Mouse (Mus musculus) gastrocnemius, adult 2 months (tissue): ENCODE measurements around the gene Gm40193. TPM values are rescaled to one million over a fixed set of nuclear protein-coding genes. Genes with fewer than 3 reads are reported as not detected.
"Not testable (repeated sequence)": the region's sequence is repeated elsewhere in the genome, so short reads cannot be mapped to it uniquely, and the experiment has no call there.

ENCODE experiments used
- DNase-seq: peaks from one replicate; pipeline ENCODE4 v3.0.0; 2022
- H3K27ac ChIP-seq: fragments of 200-600 bp; 2 replicates; pipeline ENCODE4 v1.8.1; 2022; ENCODE audit warnings: mild to moderate bottlenecking
- H3K4me3 ChIP-seq: fragments of 200-600 bp; 2 replicates; pipeline ENCODE4 v1.8.1; 2022; ENCODE audit warnings: mild to moderate bottlenecking, moderate library complexity
- CTCF ChIP-seq: fragments of 200-600 bp; IDR thresholded peaks from 2 replicates; pipeline ENCODE4 v1.8.1; 2022; ENCODE audit warnings: antibody characterized with exemption, mild to moderate bottlenecking, moderate library complexity
- intact Hi-C: fragments of 180-260 bp; cut with DNase I; formaldehyde crosslinking; loops from one replicate; pipeline ENCODE4 v1.15.1; 2025
- long read RNA-seq, 2 experiments: library from polyadenylated mRNA; stranded (forward); transcript quantifications; one replicate each; pipeline ENCODE4 v2.0.0; 2021
- total RNA-seq, 2 experiments: library from RNA; stranded (reverse); gene quantifications; 2 replicates each; pipeline ENCODE4 v1.2.3; 2021

The Gm40193 gene
- total RNA-seq: not detected
- long read RNA-seq, experiment 1: 0 reads
- long read RNA-seq, experiment 2: 0 reads

DNA sequence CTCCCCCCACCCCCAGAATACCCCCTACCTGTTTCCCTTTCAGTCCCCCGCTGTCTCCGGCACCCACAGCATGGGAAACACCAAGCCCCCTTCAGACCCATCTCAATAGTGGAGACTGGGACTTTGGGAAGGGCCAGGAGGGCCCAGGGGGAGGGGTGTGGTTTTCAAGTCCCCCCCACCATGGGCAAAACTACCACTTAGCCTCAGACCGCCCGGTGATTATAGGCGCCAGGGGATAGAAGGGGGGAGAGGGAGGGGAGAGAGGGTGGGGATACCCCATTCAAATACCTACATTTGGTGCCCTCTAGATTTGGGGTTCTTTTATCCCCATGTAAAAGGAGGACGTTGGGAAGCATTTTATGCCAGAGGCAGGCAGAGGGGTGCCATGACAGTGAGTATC, at the start of gene Gm40193:
Gene Gm40193, minus strand, starts transcription at position 101 of the 400 bp plus-strand sequence.
- DNase-seq: no peak
- intact Hi-C loops: no loop called here
- Histone ChIP-seq H3K27ac (no peak within 1 kb of the TSS), H3K4me3 (no peak within 1 kb of the TSS)
- no peak for TF ChIP-seq CTCF

DNA sequence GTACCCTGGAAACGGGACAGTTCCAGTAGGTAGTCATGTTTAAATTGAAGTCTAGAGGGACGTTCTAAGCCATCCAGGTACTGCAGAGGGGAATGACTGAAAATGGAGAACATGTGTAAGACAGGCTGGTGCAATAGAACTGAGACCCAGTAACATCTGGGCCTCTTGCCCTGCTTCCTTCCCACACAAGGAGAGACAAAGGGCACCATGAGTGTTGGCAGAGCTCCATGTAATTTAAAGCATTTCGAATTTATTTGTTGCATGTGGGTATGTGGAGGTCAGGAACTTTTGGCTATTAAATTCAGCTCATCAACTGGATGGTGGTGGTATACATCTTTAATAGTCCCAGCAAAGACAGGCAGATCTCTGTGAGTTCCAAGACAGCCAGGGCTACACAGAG, 49.5 kb upstream of the Gm40193 start:
- DNase-seq: no peak
- no peak overlapping the region for H3K4me3 ChIP-seq
- intact Hi-C loops: no loop called here
- H3K27ac ChIP-seq: peak overlapping the region; percentile 57; the same call in 1 of the 2 replicates
- TF ChIP-seq CTCF: no peak

DNA sequence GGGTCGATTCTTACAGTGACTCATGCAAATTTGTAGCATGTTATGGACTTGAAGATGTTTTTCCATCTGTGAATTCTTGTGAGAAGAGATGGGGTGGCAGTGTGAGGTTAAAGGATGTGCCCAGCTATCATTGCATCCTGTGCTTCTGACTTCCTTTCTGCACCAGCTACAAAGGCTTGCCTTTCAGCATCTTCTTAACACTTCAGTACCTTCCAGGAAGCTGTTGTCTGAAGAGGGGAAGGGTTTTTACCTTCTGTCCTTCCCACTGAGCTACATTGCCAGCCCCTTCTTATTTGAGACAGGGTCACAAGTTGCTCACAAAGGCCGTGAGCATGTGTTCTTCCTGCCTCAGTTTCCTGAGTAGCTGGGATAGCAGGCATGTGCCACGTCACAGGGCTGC, 48.2 kb upstream of the Gm40193 start:
- TF ChIP-seq CTCF: no peak
- Histone ChIP-seq H3K4me3 (no peak overlapping the region), H3K27ac (no peak overlapping the region)
- DNase-seq: no peak
- intact Hi-C loops: no loop called here

DNA sequence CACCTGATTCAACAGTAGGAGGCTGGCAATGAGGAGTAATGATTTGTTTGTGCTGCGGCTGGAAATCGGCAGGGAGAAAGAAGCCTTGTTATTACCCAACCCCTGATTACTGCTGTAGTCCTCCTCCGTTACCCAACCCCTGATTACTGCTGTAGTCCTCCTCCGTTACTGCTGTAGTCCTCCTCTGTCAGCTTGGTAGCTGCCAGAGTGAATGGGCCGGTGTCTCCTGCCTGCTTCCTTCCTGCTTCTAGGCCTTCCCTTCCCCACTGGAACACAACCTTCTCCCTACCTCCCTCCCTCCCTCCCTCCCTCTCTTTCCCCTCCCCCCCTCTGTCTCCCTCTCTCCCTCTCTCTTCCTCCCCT, 47.6 kb upstream of the Gm40193 start:
- intact Hi-C loops: no loop called here
- Histone ChIP-seq H3K4me3 (no peak overlapping the region), H3K27ac (peak overlapping the region; percentile 66)
- DNase-seq: no peak
- TF ChIP-seq CTCF: no peak

DNA sequence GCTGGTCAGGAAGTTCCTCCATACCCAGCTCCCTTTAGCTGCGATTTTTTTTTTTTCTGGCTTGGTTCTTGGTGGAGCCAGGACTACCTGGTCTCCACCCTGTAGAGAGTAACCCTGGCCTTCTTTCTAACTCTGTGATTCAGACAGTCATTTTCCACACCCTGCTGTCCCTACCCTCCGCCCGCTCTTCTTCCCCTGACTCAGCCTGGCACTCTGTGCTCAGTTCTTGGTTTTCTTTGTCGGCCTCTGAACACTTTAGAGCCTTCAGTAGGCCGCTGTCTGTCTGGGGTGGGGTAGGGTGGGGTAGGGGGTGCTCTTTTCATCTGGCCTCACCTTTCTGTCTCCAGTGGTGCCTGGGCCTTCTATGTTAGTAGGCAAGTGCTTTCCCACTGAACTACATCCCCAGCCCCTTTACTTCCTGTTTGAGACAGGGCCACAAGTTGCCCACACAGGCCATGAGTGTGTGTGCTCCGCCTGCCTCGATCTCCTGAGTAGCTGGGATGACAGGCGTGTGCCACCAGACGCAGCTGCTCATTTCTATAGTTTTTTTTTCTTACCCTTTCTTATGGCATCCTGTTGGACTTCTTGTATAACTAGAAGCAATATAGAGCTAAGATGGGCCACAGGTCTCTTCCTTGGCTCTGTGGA, 47.1 kb upstream of the Gm40193 start:
- no peak for DNase-seq
- Histone ChIP-seq H3K4me3 (no peak overlapping the region), H3K27ac (peak overlapping the region; percentile 66)
- no peak for TF ChIP-seq CTCF
- intact Hi-C loops: no loop called here

DNA sequence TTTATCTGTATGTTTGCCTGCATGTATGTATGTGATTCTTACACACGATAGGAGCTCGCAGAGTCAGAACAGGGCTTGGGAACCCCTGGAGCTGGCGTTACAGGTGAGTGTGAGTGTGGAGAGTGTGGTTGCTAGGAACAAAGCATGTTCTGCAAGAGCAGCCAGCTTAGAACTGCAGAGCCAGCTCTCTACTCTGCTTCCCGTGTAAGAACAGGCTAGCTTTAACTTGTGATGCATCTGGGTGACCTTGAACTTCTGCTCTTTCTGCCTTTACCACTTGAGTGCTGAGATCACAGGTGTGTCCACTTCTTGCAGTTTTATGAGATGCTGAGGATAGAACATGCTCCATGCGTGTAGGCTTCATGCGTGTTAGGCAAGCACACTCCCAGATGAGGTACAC, 46.2 kb upstream of the Gm40193 start:
- TF ChIP-seq CTCF: no peak
- DNase-seq: no peak
- H3K4me3 ChIP-seq: no peak overlapping the region
- intact Hi-C loops: no loop called here
- peak overlapping the region; percentile 50 for H3K27ac ChIP-seq

- intact Hi-C loops: no loop called here
- no peak for TF ChIP-seq CTCF
- DNase-seq: no peak
- peak overlapping the region; percentile 50; the same call in 1 of the 2 replicates for H3K27ac ChIP-seq
- H3K4me3 ChIP-seq: no peak overlapping the region
Observed at GRCm38 (mm10) chr11:70577201-70577600, 44.5 kb upstream of the Gm40193 start.

DNA sequence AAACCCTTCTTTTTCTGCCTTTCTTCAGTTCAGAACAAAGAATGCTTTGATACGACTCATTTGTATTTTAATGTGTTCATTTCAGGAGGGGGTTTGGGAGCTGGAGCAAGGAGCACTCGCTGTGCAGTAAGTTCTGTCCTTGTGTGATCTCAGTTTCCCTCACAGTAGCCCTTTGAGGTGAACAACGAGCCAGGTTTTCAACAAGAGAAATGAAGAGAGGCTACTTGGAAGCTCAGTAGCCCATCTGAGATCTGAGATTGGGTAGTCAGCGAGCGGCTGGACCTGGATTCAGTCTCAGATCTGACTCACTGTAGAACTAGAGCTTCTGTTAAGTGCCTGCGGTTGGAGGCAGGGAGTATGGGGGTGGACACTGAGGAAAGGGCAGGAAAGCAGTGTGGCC, 41.1 kb upstream of the Gm40193 start:
- Histone ChIP-seq H3K4me3 (no peak overlapping the region), H3K27ac (no peak overlapping the region)
- intact Hi-C loops: no loop called here
- no peak for TF ChIP-seq CTCF
- no peak for DNase-seq

GRCm38 (mm10) chr11:70572348-70572902, 39.7 kb upstream of the Gm40193 start:
- Histone ChIP-seq H3K4me3 (no peak overlapping the region), H3K27ac (no peak overlapping the region)
- intact Hi-C loops: no loop called here
- DNase-seq: no peak
- TF ChIP-seq CTCF: no peak

GRCm38 (mm10) chr11:70571641-70572040, 38.9 kb upstream of the Gm40193 start:
- Histone ChIP-seq H3K4me3 (no peak overlapping the region), H3K27ac (no peak overlapping the region)
- DNase-seq: no peak
- intact Hi-C loops: no loop called here
- no peak for TF ChIP-seq CTCF

DNA sequence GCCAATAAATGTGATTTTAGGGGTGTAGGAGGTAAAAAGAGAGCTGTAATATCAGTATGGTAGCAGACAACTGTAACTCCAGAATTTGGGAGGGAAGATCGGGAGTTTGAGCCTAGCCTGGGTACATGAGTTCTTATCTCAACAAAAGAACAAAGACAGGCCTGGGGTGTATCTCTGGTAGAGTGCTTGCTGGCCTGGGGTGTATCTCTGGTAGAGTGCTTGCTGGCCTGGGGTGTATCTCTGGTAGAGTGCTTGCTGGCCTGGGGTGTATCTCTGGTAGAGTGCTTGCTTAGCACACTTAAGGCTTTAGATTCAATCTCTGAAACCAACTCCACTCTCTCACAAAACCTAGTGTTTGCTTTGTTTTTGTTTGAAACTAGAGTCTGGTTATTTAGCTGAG, 37.9 kb upstream of the Gm40193 start:
- DNase-seq, H3K4me3 ChIP-seq, intact Hi-C loops, H3K27ac ChIP-seq: not testable (repeated sequence)

GRCm38 (mm10) chr11:70566586-70566985, 33.8 kb upstream of the Gm40193 start:
- no peak for TF ChIP-seq CTCF
- intact Hi-C loops: no loop called here
- DNase-seq: no peak
- Histone ChIP-seq H3K27ac (peak overlapping the region; percentile 35; the same call in 1 of the 2 replicates), H3K4me3 (no peak overlapping the region)

GRCm38 (mm10) chr11:70564276-70564873, 31.6 kb upstream of the Gm40193 start:
- Histone ChIP-seq H3K27ac (peak overlapping the region; percentile 97), H3K4me3 (peak overlapping the region; percentile 98)
- intact Hi-C loops: no loop called here
- no peak for TF ChIP-seq CTCF
- DNase-seq: no peak
